Mouse (Mus musculus) adrenal gland, adult 2 months (tissue): ENCODE results near the gene Tmem131. TPM values are rescaled to one million over a fixed set of nuclear protein-coding genes. Genes with fewer than 3 reads are reported as not detected.

Source experiments
- DNase-seq: peaks from one replicate; pipeline ENCODE4 v3.0.0; 2021
- polyA plus RNA-seq: library from polyadenylated mRNA; depleted of rRNA; stranded (reverse); fragments of >200 nt; gene quantifications from 2 replicates; pipeline ENCODE4 v1.2.3, GENCODE M21; 2012
- total RNA-seq, 2 experiments: library from RNA; stranded (reverse); gene quantifications; 2 replicates each; pipeline ENCODE4 v1.2.3; 2021

Gene Tmem131
- total and polyA plus RNA-seq, 3 experiments, result 17.8 to 51.0 (median 38.8) TPM

DNA sequence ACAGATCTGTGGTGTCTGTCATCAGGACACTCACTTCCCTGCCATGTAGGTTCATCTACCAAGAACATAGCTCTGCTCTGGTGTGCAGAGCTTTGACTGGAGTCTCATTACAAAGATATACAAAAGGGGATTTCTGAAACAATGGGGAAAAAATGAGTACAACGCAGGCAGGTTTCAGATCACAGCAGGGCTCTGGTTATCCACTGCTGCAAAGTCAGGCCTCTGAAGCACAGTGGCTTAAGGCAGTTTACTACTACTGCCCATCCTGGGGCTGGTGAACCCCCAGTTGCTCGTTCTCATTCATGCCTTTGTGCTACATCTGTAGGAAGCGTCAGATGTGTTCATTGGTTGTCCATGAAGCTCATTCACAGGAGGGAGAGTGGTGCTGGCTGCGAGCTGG is 57.0 kb downstream of the Tmem131 start:
- DNase-seq, result no peak

DNA sequence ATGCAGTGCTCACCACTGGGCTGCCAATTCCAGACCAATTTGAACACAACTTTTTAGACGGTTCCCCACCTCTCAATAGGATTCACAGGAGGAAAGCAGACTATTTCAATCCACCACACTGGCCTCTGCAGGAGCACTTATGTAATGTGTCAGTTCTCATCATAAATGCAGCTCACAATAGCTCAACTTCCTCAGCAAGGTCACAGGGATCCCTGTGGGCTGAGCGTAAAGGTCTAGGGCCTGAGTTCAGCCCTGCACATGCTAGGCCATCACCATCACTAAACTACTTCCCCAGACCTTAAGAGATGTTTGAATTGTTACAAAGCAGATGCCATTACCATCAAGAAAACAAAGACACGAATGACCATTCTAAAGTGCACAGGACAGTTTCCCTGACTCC is 58.9 kb downstream of the Tmem131 start:
- no peak for DNase-seq

DNA sequence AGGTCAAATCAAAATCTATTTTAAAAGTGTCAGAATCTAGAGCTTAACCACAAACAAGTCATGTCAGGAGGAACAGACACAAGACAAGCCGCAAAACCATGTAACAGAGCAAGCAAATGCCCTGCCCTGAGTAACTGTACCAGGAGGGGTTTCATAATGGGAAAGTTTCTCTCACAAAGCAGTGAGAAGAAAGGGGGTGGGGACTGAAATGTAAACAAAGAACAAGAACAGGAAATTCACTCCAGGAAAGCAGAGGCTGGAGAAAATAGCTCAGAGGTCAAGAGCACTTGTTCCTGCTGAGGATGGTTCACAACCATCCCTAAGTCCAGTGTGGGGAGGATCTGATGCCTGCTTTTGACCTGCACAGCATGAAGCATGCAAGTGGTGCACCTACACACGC is 59.7 kb downstream of the Tmem131 start:
- DNase-seq, result no peak

DNA sequence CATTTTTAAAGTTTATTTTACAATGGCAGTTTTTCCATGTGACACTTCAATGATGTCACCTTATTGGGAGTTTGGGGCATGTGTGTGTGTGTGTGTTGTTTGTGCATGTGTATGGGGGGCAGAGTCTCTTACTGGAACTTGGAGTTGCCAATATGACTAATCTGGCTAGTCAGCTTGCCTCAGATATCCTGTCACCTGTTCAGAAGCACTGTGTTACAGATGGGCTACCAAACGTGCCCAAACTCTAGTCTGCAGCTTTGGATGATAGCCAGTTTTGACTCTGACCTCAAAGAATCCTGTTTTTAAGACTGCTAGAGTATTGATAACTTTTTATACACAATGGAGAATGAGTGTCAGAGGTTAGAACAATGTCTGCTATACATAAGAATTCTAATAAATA is 64.3 kb downstream of the Tmem131 start:
- DNase-seq, result no peak

DNA sequence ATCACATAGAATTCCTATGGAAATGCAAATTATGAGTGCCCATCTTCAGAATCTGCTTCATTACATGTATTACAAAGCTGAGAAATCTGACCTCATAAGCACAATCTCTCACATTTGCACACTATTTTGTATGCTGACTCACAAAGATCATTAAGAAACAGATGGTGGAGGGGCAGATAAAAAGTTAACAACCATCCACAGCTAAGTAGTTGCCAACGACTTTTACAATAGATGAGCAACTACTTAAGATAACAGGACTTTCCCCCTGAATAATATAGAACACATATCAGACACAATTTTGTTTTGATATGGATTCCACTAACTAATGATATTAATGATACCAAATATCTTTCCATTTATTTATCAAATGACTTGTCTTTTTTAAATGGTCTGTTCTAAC is 66.3 kb downstream of the Tmem131 start:
- no peak for DNase-seq

DNA sequence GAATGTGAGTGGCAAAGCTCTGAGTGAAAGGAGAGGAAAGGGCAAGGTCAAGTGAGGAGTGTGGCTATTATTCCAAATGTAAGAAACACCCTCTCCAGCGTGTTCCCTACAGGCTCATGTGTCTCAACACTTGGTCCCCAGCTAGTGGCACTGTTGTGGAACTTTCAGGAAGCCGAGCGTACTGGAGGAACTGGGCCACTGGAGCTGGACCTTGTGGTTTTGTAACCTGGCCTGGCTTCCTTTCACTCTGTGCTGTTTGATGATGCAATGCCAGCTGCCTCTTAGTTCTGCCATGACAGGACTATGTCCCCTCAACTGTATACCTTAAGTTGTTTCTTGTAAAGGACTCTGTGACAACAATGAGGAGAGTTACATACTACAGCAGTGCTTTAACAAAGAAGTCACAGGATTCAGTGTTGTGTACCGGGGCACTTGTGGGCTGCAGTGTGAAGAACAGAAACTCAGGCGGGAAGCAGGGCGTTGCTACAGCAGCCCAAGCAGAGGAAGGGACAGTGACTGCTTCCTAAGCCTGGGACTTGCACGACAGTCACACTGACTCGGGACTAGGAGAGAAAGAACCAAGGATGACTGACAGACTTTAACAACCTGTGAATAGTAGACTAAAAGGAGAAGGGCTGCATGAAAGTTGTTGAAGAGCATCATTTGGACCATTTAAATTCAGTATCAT is 68.4 kb downstream of the Tmem131 start:
- DNase-seq, result peak; percentile 43

DNA sequence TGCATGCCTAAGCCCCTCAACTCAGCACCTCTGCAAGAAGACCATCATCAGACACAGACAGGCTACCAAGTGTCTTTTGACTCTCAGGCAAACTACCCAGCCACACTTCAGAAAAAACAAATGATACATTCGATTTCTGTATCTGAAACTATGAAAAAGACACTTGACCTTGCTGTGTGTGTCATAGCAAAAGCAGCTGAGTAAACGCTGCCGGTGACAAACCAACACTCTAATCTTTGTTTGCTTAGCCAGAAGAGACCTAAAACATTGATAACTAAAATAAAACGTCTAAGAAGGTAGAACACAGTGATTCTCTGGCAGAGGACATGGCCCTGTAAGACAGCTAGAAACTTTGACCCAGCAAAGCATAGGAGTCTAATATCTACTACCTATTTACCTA is 72.2 kb downstream of the Tmem131 start:
- DNase-seq, result peak; percentile 46

DNA sequence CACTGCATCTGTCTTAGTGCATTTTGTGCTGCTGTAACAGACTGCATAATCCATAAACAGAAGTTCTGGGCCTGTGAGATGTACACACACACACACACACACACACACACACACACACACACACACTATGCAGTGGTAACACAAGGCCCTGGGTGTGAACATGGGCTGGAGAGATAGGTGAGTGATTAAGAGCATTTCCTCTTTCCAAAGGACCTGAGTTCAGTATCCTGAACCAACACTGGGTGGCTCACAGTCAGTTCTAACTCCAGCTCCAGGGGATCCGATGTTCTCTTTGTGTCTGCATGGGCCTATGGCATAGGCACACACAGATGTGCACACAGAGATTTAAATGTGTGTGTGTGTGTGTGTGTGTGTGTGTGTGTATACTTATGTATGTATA is 72.9 kb downstream of the Tmem131 start:
- no peak for DNase-seq

DNA sequence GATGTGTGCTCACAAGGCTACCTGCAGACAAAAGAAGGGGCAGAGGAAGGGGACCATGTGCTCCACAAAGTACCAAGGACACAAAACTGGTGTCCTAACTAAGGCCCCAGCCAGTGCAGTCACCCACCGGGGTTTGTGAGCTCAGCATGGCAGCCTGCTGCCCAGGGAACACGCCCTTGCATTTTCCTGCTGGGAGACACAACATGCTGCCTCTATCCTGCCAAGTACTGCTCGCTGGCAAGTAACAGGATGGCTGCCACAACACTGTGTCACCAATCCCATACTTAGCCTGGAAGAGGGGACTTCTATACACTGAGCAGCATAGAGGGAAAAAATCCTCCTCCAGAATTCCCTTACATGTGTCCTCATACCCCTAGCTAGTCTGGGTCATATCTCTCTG is 78.7 kb downstream of the Tmem131 start:
- DNase-seq, result no peak

DNA sequence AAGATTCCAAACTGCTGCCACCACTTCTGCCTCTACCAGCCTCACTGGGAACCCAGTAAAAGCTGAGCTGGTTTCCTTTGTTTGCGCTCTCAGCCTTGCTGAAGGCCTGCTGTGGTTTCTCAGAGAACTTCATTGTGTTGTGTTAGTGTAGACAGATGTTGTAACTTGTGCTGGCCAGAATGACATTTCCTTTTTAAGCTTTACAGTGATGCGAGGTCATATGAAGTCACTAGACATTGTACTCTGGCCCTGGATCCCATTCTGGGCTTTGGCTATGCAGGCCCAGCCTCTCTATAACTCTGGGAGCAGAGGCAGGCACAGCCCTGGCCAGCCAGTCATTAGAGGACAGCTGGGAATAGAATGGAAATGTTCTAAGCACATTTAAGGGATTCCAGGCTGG is 81.7 kb downstream of the Tmem131 start:
- no peak for DNase-seq

DNA sequence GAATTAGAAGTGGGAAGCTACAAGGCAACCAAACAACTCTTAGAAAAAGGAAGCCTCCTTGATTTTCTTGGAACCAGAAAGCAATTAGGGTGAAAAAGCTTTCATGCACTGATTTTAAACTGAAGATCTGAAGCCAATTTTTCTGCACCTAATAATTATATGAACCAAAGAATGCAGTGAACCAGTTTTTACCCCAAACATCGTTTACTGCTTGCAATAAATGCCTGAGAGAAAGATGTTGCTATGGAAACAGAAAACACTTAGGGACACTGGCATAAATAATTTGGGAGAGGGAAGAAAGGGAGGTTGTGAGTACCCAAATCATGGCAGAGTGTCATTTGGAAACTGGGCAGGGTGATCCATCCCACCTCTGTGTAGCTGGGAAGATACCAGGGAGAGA is 82.6 kb downstream of the Tmem131 start:
- no peak for DNase-seq

DNA sequence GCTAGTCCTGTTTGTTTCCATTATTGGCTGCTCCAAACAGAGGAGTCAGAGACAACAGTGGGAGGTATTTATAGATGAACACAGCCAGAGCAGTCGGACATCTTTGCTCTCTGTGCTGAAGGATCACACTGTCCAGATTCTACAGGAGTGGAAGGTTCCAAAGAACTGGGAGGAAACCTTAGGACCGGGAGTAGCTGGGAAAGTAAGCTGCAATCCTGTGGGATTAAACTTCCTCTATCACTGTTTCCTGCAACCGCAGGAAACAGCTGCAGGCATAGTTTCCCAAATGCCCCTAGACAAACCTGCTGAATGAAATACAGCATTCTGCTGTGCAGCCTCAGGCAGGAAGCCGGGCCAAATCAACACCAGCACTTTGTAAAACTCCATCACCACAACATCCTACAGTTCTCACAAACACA is 83.0 kb downstream of the Tmem131 start:
- no peak for DNase-seq

DNA sequence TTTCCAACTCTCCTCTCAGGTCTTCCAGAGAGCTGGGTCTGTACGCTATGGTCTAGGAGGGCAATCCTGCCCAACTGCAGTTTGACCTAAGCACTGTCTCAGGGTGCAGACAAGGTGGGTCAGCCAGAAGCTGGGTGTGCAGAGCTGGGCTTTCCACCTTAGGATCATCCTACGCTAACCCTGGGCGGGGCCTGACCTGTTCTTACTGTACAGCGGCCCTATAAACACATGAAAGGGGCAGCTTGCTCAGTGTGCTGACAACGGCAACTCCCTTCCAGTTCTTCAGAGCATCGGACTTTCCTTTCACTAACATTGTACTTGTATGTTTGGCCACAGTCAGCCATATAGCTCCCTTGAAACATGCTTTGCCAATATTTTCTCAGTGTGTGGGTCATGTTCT is 86.4 kb downstream of the Tmem131 start:
- no peak for DNase-seq

DNA sequence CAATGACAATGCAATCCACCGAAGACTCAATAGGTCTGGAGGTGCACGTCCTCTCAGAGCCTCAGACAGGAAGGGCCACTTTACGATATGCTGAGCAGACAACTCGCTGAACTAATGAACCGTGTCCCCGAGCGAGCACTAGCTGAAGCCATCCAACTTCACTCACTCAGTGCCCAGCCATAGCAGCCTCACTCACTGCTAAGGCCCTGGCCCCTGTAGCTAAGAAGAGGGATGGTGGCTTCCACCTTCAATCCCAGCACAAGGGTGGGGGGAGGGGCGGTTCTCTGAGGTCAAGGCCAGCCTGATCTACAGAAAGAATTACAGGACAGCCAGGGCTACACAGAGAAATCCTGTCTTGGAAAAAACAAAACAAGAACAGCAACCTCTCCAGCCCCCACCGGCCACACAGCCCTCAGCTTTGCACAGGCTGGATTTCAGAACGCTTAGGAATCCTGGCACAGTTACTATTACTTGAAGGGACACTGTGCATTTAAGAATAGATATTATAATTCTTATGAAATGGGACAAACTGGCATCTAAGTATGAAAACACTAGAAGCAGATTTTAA is 89.2 kb downstream of the Tmem131 start:
- DNase-seq, result no peak

DNA sequence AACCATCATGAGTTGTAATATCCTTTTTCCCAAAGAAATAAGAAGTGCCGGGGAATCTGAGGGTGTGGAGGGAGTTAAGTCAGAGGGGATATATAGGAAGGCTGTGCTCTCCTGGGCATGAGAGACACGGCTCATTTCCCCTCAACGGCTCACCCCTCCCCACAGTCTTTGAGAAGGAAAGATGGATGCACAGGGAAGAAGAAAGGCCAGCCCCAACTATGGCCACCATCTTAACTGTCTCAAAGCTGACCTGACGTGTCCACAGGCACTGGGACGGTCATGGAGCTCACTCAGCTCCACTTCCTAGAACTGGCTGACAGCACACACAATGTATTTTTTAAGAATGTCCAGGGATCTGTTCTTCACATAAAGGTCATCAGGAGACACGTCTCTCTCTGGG is 91.4 kb downstream of the Tmem131 start:
- no peak for DNase-seq

DNA sequence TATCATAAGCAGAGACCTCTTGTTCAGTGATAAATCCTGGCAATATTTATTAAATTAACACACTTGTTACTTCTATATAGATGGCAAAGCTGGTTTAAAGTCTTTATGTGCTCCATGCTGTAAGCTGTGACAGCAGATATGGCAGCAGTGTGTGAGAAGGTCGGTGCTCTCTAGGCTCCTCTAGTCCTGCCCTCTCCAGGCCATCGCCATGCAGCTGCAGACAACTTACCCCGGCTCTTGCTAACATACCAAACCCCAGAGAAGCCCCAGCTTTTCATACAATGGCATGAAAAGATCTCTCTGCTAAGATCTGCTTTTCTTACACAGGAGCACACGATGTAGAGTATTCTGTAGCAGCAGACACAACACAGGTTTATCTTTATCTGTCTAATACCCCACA is 92.1 kb downstream of the Tmem131 start:
- DNase-seq, result no peak

DNA sequence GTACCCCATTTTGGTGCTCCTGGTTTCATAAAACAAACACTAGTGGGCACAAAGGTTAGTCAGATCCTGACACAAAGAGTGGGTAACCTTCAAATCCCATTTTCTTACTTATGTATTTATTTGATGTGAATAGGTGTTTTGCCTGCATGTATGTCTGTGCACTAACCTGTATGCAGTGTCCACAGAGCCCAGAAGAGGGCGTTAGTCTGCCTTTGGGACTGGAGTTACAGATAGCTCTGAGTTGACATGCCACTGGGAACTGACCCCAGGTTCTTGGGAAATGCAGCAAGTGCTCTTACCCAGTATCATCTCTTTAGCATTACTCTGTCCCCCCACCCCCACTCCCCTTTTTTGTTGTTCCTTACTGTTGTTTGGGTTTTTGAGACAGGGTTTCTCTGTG is 95.4 kb downstream of the Tmem131 start:
- no peak for DNase-seq

DNA sequence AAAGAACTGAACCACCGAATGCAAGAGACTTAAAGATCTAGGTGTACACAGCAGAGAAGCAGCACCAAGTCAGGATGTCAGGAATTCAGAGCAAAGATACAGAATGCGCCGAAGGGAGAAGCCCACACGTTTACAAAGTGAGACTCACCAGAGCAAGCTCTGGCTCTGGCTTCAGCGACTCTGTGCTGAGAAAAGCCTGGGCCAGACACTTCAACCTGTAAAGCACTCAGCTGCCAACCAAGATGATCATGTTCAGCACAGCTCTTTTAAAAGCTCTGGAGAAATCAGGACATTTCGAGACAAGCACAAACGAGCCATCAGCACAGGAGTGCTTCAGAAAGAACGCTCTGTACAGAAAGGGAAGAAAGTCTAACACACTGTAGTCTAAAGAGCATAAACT is 96.2 kb downstream of the Tmem131 start:
- no peak for DNase-seq

DNA sequence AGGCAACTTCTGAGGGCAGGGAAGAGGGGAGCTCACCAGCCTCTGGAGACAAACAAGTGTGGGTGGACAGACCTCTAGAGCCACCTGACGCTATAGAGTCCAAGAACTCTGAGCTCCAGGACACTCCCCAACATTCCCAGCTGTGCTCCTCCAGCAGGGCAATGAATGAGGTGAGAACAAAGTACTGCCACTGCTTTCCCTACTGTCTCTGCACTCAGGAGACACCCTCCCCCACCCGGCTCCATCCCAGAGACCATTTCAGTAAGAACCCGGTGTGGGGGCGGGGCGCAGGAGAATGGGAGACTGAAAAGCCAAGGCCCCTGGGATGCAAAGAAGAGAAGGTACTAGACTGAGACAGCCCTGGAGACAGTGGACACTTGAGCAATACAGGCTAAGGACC is 98.4 kb downstream of the Tmem131 start:
- no peak for DNase-seq

DNA sequence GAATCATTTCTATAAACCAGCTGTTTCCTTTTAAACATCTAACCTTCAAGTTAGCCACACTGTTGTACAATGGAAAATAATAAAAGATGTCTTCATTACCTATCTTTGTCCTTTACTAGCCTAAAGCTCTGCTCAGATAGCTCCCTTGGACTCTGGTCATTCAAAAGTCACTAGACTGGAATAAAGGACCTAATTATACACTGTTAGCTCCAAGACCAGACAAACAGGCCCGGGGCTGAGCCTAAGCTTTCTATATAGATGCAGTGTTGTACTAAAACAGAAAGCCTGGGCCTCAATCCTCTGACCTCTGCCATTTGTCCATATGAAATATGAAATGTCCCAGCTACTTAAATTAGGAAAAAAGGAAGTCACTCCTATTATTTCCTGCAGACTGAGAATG is 101.7 kb downstream of the Tmem131 start:
- DNase-seq, result no peak

DNA sequence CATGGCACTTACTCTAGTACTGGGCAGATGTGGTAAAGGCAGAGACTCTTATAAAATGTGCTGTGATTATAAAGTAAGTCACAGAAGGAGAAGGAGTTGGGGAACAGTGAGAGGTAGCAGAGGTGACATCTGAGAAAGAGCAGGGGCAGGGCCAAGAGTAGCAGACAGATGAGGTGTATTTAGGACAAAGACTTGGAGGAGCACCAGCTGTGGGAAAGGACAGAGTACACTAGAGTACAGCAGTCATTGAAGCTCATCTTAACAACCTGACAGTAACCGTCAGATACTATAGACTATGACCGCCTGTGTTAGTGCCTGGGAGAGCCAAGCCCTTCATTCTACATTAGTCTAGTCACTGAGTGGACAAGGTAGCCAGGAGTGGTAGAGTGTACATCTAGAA is 102.5 kb downstream of the Tmem131 start:
- DNase-seq, result no peak

DNA sequence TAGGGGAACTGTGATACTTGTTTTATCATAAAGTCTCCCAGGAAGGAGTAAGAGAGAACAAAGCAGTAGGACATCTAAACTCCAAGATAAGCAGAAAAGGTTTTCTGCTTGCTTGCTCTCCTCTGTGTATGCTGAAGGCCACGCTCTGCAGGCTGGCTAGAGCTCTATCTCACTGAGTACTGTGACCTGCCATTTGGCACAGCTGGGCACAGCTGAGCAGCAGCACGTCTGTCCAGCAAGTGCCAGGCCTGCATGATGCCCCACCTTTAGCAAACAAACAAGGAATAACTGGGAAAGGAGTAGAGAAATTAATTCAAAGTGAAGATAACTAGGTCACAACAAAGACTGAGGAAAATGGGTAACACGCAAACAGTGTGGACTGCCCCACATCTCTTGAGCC is 103.6 kb downstream of the Tmem131 start:
- peak; percentile 10 for DNase-seq

DNA sequence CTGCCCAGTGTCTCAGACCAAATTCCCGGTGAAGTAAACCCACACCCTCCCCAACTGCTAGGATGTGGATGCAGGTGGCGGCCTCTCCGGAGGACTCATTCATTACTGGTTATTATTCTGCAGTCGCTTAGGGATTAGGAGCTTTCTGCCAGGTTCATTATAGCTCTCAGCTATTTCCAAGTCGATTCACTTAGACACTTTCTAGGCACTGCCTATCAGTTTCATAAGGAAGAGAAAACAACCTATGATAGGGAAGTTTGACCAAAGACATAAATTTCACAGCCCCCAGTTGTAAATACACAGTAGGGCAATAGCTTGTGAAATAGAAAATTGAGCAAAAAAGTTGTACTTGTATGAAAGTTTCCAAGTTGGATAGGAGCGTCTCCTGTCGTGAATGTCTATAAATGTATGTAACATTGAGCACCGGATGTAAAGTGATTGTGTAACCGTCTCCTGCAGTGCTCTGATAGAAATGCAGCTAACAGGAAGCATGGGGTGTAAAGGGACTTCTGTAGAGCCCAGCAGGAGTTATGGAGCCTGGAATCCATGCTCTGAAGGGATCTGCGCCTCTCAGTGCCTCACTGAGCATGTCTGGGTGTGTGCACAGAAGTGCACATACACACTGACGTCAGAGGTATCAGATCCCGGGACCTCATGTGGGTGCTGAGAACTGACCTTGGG is 107.1 kb downstream of the Tmem131 start:
- DNase-seq, result no peak

DNA sequence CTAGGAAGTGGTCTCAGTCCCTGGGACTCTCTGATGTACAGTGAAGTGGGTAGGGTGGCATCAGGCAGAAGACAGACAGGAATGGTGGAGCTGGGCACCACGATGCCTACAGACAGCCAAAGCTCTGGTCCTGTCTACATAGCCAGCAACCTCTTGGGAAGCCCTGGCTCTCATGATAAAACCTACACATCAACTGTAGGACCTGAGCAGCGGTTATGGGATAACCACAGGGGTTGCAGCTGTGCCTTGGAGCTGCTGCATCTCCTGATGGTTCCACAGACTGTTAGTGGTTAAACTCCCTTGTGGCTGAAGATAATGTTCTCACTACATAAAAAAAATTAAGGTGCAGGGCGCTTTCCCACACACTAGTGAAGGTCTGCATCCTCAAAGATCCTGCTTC is 107.9 kb downstream of the Tmem131 start:
- DNase-seq, result no peak
